Mouse (Mus musculus) gastrocnemius, adult 8-10 months (tissue): Measurements from ENCODE around the gene Ceacam9. TPM values are rescaled to one million over a fixed set of nuclear protein-coding genes. Genes with fewer than 3 reads are reported as not detected.

ENCODE experiments used
- DNase-seq, 2 experiments: peaks; one replicate each; pipeline ENCODE4 v3.0.0; 2022; ENCODE audit warnings: low spot score in 2 of 2
- total RNA-seq, 4 experiments: library from RNA; stranded (reverse); gene quantifications; 2 replicates each; pipeline ENCODE4 v1.2.4; 2022

Gene Ceacam9
- total RNA-seq, 4 experiments from 2014 or later = not detected

DNA sequence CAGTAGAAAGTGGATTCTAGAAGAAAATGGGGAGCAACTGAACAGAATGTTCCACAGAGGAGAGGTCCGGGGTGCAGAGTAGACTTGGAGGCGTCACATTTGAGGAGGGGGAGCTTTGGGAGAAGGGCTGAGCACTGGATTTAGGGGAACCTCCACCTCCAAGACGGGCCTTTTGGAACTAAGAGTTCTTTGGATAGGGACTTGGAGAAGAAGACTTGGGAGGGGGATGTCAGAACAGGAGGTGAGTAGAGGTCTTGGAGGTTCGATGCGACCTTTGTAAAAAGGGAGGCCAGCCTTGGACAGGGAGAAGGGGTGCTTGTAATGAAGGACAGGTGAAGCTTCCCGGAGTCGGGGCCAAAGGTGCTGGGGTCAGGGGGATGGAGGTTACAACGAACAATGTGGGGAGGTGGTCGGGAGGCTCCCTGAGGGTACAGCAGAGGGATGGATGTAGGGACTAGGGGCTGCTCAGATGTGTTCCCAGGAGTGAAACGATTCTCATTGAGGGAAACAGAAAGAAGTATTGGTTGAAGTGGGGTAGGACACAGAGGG lies 17.4 kb downstream of the Ceacam9 start:
- no peak for DNase-seq

DNA sequence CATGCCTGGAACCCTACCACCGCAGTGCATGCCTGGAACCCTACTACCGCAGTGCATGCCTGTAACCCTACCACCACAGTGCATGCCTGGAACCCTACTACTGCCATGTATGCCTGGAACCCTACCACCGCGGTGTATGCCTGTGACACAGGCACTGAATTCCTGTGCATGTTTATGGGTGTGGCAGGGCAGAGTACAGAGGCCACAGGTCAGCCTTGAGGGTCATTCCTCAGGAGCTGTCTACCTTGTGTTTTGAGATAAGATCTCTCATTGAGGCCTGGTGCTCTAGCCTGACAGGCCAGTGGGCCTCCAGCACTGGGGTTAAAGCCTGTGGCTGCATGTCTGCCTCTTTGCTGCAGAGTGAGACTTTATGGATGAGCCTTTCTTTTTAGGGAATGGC lies 23.6 kb downstream of the Ceacam9 start:
- DNase-seq = no peak

DNA sequence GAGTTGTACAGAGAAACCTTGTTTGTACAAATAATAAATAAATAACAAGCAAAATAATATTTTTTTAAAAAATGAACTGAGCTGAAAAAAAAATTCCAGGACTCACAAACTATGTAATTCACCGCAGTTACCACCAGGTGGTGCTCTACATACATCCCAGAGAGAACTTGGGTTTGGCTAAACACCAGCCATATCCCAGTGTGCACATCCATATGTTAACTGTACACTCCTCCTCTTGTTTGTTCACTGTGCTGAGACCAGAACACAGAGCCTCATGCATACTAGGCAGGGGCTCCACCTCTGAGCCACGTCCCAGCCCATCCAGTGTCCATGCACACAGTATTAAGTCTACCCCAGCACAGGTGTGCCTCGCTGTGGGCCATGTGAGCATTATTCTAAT lies 24.4 kb downstream of the Ceacam9 start:
- DNase-seq = no peak

GRCm38 (mm10) chr7:16747656-16748055 lies 25.9 kb downstream of the Ceacam9 start:
- DNase-seq = no peak

DNA sequence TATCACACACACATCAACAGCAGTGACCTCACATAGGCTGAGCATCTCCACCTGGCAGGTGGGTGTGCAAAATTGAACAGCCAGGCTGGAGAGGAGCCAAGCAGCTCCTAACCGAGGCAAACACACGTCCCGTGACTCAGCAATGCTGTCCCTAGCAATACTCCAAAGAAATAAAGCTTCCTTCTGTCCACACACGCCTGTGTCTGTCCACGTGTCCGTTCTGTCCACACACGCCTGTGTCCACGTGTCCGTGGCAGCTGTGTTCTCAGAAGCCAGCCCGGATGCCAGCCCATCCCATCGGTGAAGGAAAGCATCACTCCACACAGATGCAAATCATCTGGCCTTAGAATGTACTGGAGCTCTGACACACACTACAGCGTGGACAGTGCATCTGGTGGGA lies 30.3 kb downstream of the Ceacam9 start:
- no peak for DNase-seq

- no peak for DNase-seq
These were observed 33.8 kb downstream of the Ceacam9 start for GRCm38 (mm10) chr7:16755362-16756017.

DNA sequence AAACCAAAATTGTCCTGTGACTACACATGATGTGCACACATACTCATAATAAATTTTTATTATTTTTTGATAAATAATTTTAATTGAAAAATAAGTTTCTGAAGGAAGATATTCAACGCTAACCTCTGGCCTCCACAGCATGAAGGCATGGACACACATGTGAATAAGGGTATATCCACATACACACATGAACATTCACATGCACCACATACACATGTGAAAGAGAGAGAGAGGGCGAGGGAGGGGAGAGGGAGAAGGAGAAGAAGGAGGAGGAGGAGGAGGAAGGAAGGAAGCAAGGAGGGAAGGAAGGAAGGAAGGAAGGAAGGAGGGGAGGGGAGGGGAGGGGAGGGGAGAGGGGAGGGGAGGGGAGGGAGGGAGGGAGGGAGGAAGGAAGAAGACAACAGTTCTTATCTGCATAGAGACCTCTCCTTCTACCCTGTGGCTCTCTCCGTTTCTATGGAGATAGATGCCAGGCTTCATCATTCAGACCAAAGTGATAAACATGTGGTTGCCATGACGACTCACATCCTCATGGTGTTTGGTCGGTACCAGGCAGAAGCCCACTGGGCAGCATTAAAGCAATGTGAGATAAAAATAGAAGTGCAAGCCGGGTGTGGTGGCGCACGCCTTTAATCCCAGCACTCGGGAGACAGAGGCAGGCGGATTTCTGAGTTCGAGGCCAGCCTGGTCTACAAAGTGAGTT lies 37.3 kb downstream of the Ceacam9 start:
- no peak for DNase-seq

GRCm38 (mm10) chr7:16760292-16760691 lies 38.6 kb downstream of the Ceacam9 start:
- peak; percentile 52 to 75 for DNase-seq

DNA sequence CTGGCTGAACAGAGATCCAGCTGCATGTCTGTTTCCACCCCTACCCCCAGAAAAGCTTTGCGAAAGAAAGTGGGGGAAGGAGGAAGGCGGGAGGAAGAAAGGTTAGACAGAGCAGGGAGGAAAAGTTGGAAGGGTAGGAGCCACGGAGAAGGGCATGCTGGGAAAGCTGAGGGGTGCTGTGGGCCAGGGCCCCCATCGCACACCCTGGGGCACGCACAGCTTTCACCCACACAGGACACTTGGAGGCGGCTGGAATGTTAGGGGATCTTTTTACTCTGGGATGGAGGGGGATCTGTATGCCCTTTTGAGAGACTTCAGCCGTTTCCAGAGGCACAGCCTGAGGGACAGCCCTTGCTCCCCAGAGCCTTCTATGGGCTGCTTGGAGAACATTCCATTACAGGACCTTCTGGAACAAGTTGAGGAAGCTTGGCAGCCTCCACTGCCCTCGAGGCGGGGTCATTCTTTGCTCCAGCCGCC lies 39.3 kb downstream of the Ceacam9 start:
- peak; percentile 73 to 79 for DNase-seq

GRCm38 (mm10) chr7:16761630-16762029 lies 39.9 kb downstream of the Ceacam9 start:
- no peak for DNase-seq

DNA sequence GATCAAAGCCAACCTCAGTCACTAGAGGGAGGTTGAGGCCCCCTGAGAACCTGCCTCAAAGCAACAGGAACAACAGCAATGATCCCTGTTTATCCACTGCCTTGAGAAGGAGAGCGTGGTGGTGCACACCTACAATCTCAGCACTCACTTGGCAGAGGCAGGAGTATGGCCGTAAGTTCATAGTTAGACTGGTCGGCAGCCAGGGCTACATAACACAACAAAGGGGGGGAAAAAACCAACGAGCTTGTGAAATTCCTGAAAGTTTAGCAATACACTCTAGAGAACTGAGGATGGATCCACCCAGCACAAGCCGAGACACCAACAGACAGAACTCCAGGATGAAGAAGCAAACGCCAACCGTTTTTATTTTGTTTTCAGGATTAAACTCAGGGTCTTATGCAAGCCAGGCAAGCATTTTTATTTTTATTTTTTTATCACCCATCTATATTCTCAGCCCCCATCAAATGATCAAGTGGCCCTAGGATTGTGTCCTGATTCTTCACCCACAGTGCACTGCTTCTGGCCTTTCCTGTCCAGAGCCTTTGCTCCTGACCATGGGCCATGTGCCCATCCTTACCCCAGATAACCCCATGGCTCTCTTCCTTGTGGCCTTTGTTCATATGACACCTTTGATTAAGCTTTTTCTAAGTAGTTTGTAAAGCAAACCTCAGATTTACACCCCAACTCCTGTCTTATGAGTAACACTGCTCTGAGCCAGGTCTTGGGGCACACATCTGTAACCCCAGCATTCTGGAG lies 41.9 kb downstream of the Ceacam9 start:
- DNase-seq = no peak

GRCm38 (mm10) chr7:16766443-16766842 lies 44.7 kb downstream of the Ceacam9 start:
- DNase-seq = no peak

Other genes starting within 250 kb of the Ceacam9 start
- not detected for gene Npas1, start 244.2 kb upstream of the Ceacam9 start, total RNA-seq
- gene Arhgap35, start 106.9 kb upstream of the Ceacam9 start, total RNA-seq = 10 to 100 TPM; 18.1 to 27.8 (median 23.0) TPM
- gene Ceacam15, start 46.2 kb upstream of the Ceacam9 start, total RNA-seq = not detected
- gene Ap2s1, start 16.5 kb downstream of the Ceacam9 start, total RNA-seq = 10 to 100 TPM; 37.0 to 54.4 (median 47.1) TPM
- gene Slc1a5, start 59.4 kb downstream of the Ceacam9 start, total RNA-seq = 10 to 100 TPM in 3 of 4 experiments, 1 to 10 TPM in 1; 8.7 to 30.2 (median 14.9) TPM
- 10 to 100 TPM; 11.0 to 15.6 (median 14.0) TPM for gene Strn4, start 94.0 kb downstream of the Ceacam9 start, total RNA-seq
- gene Fkrp, start 94.8 kb downstream of the Ceacam9 start, total RNA-seq = 10 to 100 TPM; 55.5 to 67.9 (median 62.9) TPM
- 1 to 10 TPM; 2.5 to 4.1 (median 3.4) TPM for gene Prkd2, start 121.0 kb downstream of the Ceacam9 start, total RNA-seq
- 1 to 10 TPM in 2 of 4 experiments, under 1 TPM in 2; 0.87 to 1.4 (median 1.1) TPM for gene Dact3, start 153.4 kb downstream of the Ceacam9 start, total RNA-seq
- gene Gng8, start 169.9 kb downstream of the Ceacam9 start, total RNA-seq = under 1 TPM in 1 of 4 experiments, not detected in 3; 0.36 TPM
- gene Ptgir, start 184.6 kb downstream of the Ceacam9 start, total RNA-seq = under 1 TPM; 0.62 to 0.97 (median 0.93) TPM
- gene Calm3, start 202.2 kb downstream of the Ceacam9 start, total RNA-seq = 100 to 1,000 TPM; 386 to 534 (median 424) TPM
- gene Pnmal2, start 222.8 kb downstream of the Ceacam9 start, total RNA-seq = under 1 TPM; 0.24 to 0.76 (median 0.41) TPM
- gene Pnmal1, start 237.8 kb downstream of the Ceacam9 start, total RNA-seq = under 1 TPM in 1 of 4 experiments, not detected in 3; 0.07 TPM